ENCODE assay signal across 9 mouse cellular contexts in the genomic region with DNA sequence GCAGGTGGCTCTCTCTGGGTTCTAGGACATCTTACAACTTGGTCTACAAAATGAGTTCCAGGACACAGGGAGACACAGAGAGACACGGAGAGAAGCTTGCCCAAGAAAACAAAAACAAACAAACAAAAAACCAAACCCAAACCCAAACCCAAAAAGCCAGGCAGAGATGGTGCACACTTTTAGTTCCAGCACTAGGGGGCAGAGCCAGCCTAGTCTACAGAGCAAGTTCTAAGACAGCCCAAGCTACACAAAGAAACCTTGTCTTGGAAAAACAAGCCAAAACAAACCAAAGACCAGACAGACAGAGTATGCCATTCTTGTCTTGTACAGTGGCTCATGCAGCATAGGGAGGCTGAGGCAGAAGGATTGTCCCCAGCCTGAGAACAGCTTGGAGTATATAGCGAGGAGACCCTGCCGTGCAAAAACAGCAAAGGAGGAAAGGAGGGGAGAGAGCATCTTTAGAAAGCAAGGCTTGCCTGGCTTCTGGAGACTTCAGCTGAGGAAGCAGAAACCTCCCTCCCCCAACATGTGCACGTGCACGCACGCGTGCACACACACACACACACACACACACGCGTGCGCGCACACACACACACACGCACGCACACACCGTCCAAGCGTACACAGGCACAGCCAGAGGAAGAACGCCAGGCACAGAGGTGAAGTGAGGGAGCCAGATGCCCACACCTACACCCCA. TPM values are rescaled to one million over a fixed set of nuclear protein-coding genes. Genes with fewer than 3 reads are reported as not detected.
A peak's percentile ranks its signal among the peaks of the same experiment; 100 is the strongest.
DNase-seq lines count a peak whose midpoint lies in the region; ATAC-seq and TF ChIP-seq lines count a peak whose summit lies in the region.
"Had no signal": no experiment of that assay in that cellular context is flagged by ENCODE, and none has a peak within 500 bp of the region (broad histone marks: within the 10 kb centered on the region; RNA-seq: fewer than 3 reads in every experiment).

No protein-coding gene starts in this region.

- TF ChIP-seq POLR2A in heart, adult 2 months (IDR thresholded peaks at IDR 0.05; ENCODE audit: insufficient read depth, low read depth, low read length), result no peak
- no peak for TF ChIP-seq POLR2A in lung, adult 2 months (IDR thresholded peaks at IDR 0.05; ENCODE audit: borderline replicate concordance, extremely low read depth, low read depth, low read length)
- no peak for TF ChIP-seq POLR2A in ES-Bruce4 (IDR thresholded peaks at IDR 0.05; ENCODE audit: insufficient read depth, low read length)

- no peak overlapping the region for H3K4me3 ChIP-seq in heart, adult 2 months
- no peak overlapping the region for H3K4me3 ChIP-seq in lung, postnatal 0 days (ENCODE audit: low read depth, low read length)
- H3K4me3 ChIP-seq in lung, adult 2 months (replicated peaks; ENCODE audit: extremely low read depth, low read depth, low read length), result no peak overlapping the region
- no peak overlapping the region for H3K4me3 ChIP-seq in ES-Bruce4 (ENCODE audit: low read depth, low read length)
- H3K4me3 ChIP-seq in embryonic facial prominence, embryonic 12.5 days, result no peak overlapping the region
- H3K4me3 ChIP-seq: liver, embryonic 15.5 days had no signal

- H3K27ac ChIP-seq in heart, adult 2 months, result no peak overlapping the region
- no peak overlapping the region for H3K27ac ChIP-seq in lung, postnatal 0 days (ENCODE audit: low read length)
- H3K27ac ChIP-seq in ES-Bruce4 (ENCODE audit: insufficient read depth, low read length), result no peak overlapping the region
- peak overlapping the region; percentile 46; the same call in 1 of the 2 replicates for H3K27ac ChIP-seq in embryonic facial prominence, embryonic 12.5 days
- H3K27ac ChIP-seq: liver, embryonic 15.5 days had no signal

- no peaks in the 10 kb centered on the region for H3K9me3 ChIP-seq in lung, postnatal 0 days (ENCODE audit: low read length)
- H3K9me3 ChIP-seq in ES-Bruce4 (replicated peaks; ENCODE audit: control insufficient read depth, insufficient read depth, low read length, poor library complexity, severe bottlenecking), result no peaks in the 10 kb centered on the region
- H3K9me3 ChIP-seq in embryonic facial prominence, embryonic 12.5 days, result no peaks in the 10 kb centered on the region
- H3K9me3 ChIP-seq: liver, embryonic 15.5 days had no signal

- H3K36me3 ChIP-seq in heart, adult 2 months (ENCODE audit: control insufficient read depth, insufficient read depth, low read length), result no peaks in the 10 kb centered on the region
- no peaks in the 10 kb centered on the region for H3K36me3 ChIP-seq in lung, postnatal 0 days (ENCODE audit: insufficient read depth, low read length)
- no peaks in the 10 kb centered on the region for H3K36me3 ChIP-seq in ES-Bruce4 (ENCODE audit: control insufficient read depth, insufficient read depth, low read length, poor library complexity, severe bottlenecking)
- peaks cover 54% of the 10 kb centered on the region for H3K36me3 ChIP-seq in embryonic facial prominence, embryonic 12.5 days
- H3K36me3 ChIP-seq: liver, embryonic 15.5 days had no signal

- WGBS in heart, adult 2 months, result 86% methylated on average over 16 of the region's 16 CpGs
- 79% methylated on average over 12 of the region's 16 CpGs for whole genome bisulfite sequencing in lung, postnatal 0 days
- WGBS in lung, adult 2 months, result 90% methylated on average over 16 of the region's 16 CpGs
- 90% methylated on average over 16 of the region's 16 CpGs for WGBS in embryonic facial prominence, embryonic 12.5 days

- peak; percentile 54 for TF ChIP-seq CTCF in heart, adult 2 months (IDR thresholded peaks at IDR 0.05)
- TF ChIP-seq CTCF in lung, postnatal 0 days (IDR thresholded peaks at IDR 0.05), result peak; percentile 56
- no peak for TF ChIP-seq CTCF in lung, adult 2 months (IDR thresholded peaks at IDR 0.05; ENCODE audit: insufficient read depth, low read length)
- TF ChIP-seq CTCF in ES-Bruce4 (IDR thresholded peaks at IDR 0.05; ENCODE audit: low read depth, low read length), result peak; percentile 32

- no peaks in the 10 kb centered on the region for H3K79me2 ChIP-seq in heart, adult 2 months (replicated peaks; ENCODE audit: control insufficient read depth, insufficient read depth, low read length)

- intact Hi-C loops in heart, adult 2 months (cut with DNase I), result no loop called here
- intact Hi-C loops in heart, postnatal 10 days (cut with DNase I), result no loop called here

- ATAC-seq in lung, postnatal 0 days, result no peak
- no peak for ATAC-seq in embryonic facial prominence, embryonic 12.5 days (ENCODE audit: insufficient number of reproducible peaks, insufficient read depth, low FRiP score, low TSS enrichment)

- H3K27me3 ChIP-seq in heart, adult 2 months (ENCODE audit: control insufficient read depth, insufficient read depth, low read length), result no peaks in the 10 kb centered on the region
- H3K27me3 ChIP-seq in lung, postnatal 0 days (replicated peaks; ENCODE audit: insufficient read depth, low read length), result no peaks in the 10 kb centered on the region
- no peaks in the 10 kb centered on the region for H3K27me3 ChIP-seq in ES-Bruce4 (ENCODE audit: control insufficient read depth, insufficient read depth, low read length, poor library complexity, severe bottlenecking)
- H3K27me3 ChIP-seq in embryonic facial prominence, embryonic 12.5 days, result no peaks in the 10 kb centered on the region
- H3K27me3 ChIP-seq: liver, embryonic 15.5 days had no signal

- TF ChIP-seq EP300 in heart, adult 2 months (IDR thresholded peaks at IDR 0.05; ENCODE audit: insufficient read depth, low read depth, low read length), result no peak
- TF ChIP-seq EP300 in lung, postnatal 0 days (IDR thresholded peaks at IDR 0.05), result no peak
- no peak for TF ChIP-seq EP300 in ES-Bruce4 (IDR thresholded peaks at IDR 0.05; ENCODE audit: insufficient read depth, low read depth, low read length)

- H3K9ac ChIP-seq in heart, adult 2 months (ENCODE audit: low read depth, low read length), result no peak overlapping the region
- H3K9ac ChIP-seq in lung, postnatal 0 days (replicated peaks; ENCODE audit: low read depth), result no peak overlapping the region
- no peak overlapping the region for H3K9ac ChIP-seq in ES-Bruce4 (ENCODE audit: low read depth, poor library complexity, severe bottlenecking)
- no peak overlapping the region for H3K9ac ChIP-seq in embryonic facial prominence, embryonic 12.5 days
- H3K9ac ChIP-seq: liver, embryonic 15.5 days had no signal

- H3K4me2 ChIP-seq in lung, postnatal 0 days (replicated peaks; ENCODE audit: low read depth, low read length), result no peak overlapping the region
- no peak overlapping the region for H3K4me2 ChIP-seq in embryonic facial prominence, embryonic 12.5 days (replicated peaks)
- H3K4me2 ChIP-seq: liver, embryonic 15.5 days had no signal

- H3K4me1 ChIP-seq in heart, adult 2 months (ENCODE audit: control insufficient read depth, insufficient read depth, low read length), result peaks cover 3% of the 10 kb centered on the region
- H3K4me1 ChIP-seq in lung, postnatal 0 days (ENCODE audit: insufficient read depth, low read depth, low read length), result peaks cover 6% of the 10 kb centered on the region; the same call in 1 of the 2 replicates
- H3K4me1 ChIP-seq in lung, adult 2 months (ENCODE audit: control insufficient read depth, insufficient read depth, low read length), result peaks cover 5% of the 10 kb centered on the region
- peaks cover 2% of the 10 kb centered on the region for H3K4me1 ChIP-seq in ES-Bruce4 (ENCODE audit: control insufficient read depth, insufficient read depth, low read length)
- H3K4me1 ChIP-seq in embryonic facial prominence, embryonic 12.5 days, result peaks cover 12% of the 10 kb centered on the region

- no peak for DNase-seq in heart, adult 2 months
- no peak for DNase-seq in heart, postnatal 10 days
- DNase-seq in lung, postnatal 0 days (ENCODE audit: low spot score), result no peak
- DNase-seq in lung, adult 2 months, result no peak
- DNase-seq in ovary, adult 18-20 months (ENCODE audit: low spot score), result no peak
- DNase-seq: heart, postnatal 4 days had no signal

RNA-seq across cellular contexts. Expression of a gene that starts 2.3 kb away (rescaled TPM):
- total RNA-seq in heart, adult 2 months (2021), result 10 to 100 TPM; 24.0 to 29.5 TPM
- polyA plus RNA-seq in heart, adult 2 months (2012; rRNA removed), result 59.6 and 61.7 TPM in 2 replicates
- total RNA-seq in heart, postnatal 10 days (2021), result 10 to 100 TPM; 26.0 to 27.4 TPM
- polyA plus RNA-seq in lung, postnatal 0 days (2015; fragmentation: Nextera tagmentation; extraction: Ambion mirVana), result 60.6 and 78.2 TPM in 2 replicates
- polyA plus RNA-seq in lung, adult 2 months (2012; rRNA removed), result 141 and 163 TPM in 2 replicates
- 25.3 and 29.5 TPM in 2 replicates for polyA plus RNA-seq in ES-Bruce4 (2011; ENCODE audit: insufficient read depth, insufficient read length, low read depth, missing spikeins)
- 88.6 and 92.2 TPM in 2 replicates for polyA plus RNA-seq in embryonic facial prominence, embryonic 12.5 days (2016; fragmentation: Nextera tagmentation; extraction: Ambion mirVana)

RNA-seq across cellular contexts. Expression of a gene that starts 8.4 kb away (rescaled TPM):
- total RNA-seq in heart, adult 2 months (2021), result under 1 TPM; 0.26 to 0.50 TPM
- 5.3 and 5.6 TPM in 2 replicates for polyA plus RNA-seq in heart, adult 2 months (2012; rRNA removed)
- under 1 TPM; 0.86 to 0.87 TPM for total RNA-seq in heart, postnatal 10 days (2021)
- polyA plus RNA-seq in lung, postnatal 0 days (2015; fragmentation: Nextera tagmentation; extraction: Ambion mirVana), result 13.1 and 17.2 TPM in 2 replicates
- polyA plus RNA-seq in lung, adult 2 months (2012; rRNA removed), result 14.5 and 21.5 TPM in 2 replicates
- polyA plus RNA-seq in ES-Bruce4 (2011; ENCODE audit: insufficient read depth, insufficient read length, low read depth, missing spikeins), result 41.6 and 43.7 TPM in 2 replicates
- polyA plus RNA-seq in embryonic facial prominence, embryonic 12.5 days (2016; fragmentation: Nextera tagmentation; extraction: Ambion mirVana), result 94.9 and 101 TPM in 2 replicates

RNA-seq across cellular contexts. Expression of a gene that starts 14.7 kb away (rescaled TPM):
- total RNA-seq in heart, adult 2 months (2021), result 1 to 10 TPM; 5.6 TPM
- polyA plus RNA-seq in heart, adult 2 months (2012; rRNA removed), result 5.6 and 6.6 TPM in 2 replicates
- 10 to 100 TPM; 14.0 TPM for total RNA-seq in heart, postnatal 10 days (2021)
- polyA plus RNA-seq in lung, postnatal 0 days (2015; fragmentation: Nextera tagmentation; extraction: Ambion mirVana), result 4.3 and 5.0 TPM in 2 replicates
- polyA plus RNA-seq in lung, adult 2 months (2012; rRNA removed), result 7.7 and 7.9 TPM in 2 replicates
- 49.4 and 52.2 TPM in 2 replicates for polyA plus RNA-seq in ES-Bruce4 (2011; ENCODE audit: insufficient read depth, insufficient read length, low read depth, missing spikeins)
- polyA plus RNA-seq in embryonic facial prominence, embryonic 12.5 days (2016; fragmentation: Nextera tagmentation; extraction: Ambion mirVana), result 54.0 and 55.1 TPM in 2 replicates

RNA-seq across cellular contexts. Expression of a gene that starts 15.3 kb away (rescaled TPM):
- under 1 TPM; 0.55 to 0.63 TPM for total RNA-seq in heart, adult 2 months (2021)
- 0.31 and 0.41 TPM in 2 replicates for polyA plus RNA-seq in heart, adult 2 months (2012; rRNA removed)
- 1 to 10 TPM in 1 of 2 experiments, under 1 TPM in 1; 0.87 to 1.0 TPM for total RNA-seq in heart, postnatal 10 days (2021)
- not detected in 2 replicates for polyA plus RNA-seq in lung, postnatal 0 days (2015; fragmentation: Nextera tagmentation; extraction: Ambion mirVana)
- 0.50 and 0.55 TPM in 2 replicates for polyA plus RNA-seq in lung, adult 2 months (2012; rRNA removed)
- polyA plus RNA-seq in ES-Bruce4 (2011; ENCODE audit: insufficient read depth, insufficient read length, low read depth, missing spikeins), result 0.52 and 0.58 TPM in 2 replicates
- 0.87 and 2.9 TPM in 2 replicates for polyA plus RNA-seq in embryonic facial prominence, embryonic 12.5 days (2016; fragmentation: Nextera tagmentation; extraction: Ambion mirVana)

RNA-seq across cellular contexts. Expression of a gene that starts 17.5 kb away (rescaled TPM):
- 10 to 100 TPM; 12.5 TPM for total RNA-seq in heart, adult 2 months (2021)
- 17.4 and 17.9 TPM in 2 replicates for polyA plus RNA-seq in heart, adult 2 months (2012; rRNA removed)
- 10 to 100 TPM; 15.1 to 15.8 TPM for total RNA-seq in heart, postnatal 10 days (2021)
- 17.6 and 20.0 TPM in 2 replicates for polyA plus RNA-seq in lung, postnatal 0 days (2015; fragmentation: Nextera tagmentation; extraction: Ambion mirVana)
- 14.2 and 21.4 TPM in 2 replicates for polyA plus RNA-seq in lung, adult 2 months (2012; rRNA removed)
- polyA plus RNA-seq in ES-Bruce4 (2011; ENCODE audit: insufficient read depth, insufficient read length, low read depth, missing spikeins), result 5.6 and 7.3 TPM in 2 replicates
- polyA plus RNA-seq in embryonic facial prominence, embryonic 12.5 days (2016; fragmentation: Nextera tagmentation; extraction: Ambion mirVana), result 21.8 and 23.4 TPM in 2 replicates
